Mouse (Mus musculus): ENCODE measurements around the gene Ythdc1.

GRCm38 (mm10) chr5:86776941-86777340, 27.1 kb upstream of the Ythdc1 start:
- no peak for TF ChIP-seq CTCF (IDR thresholded peaks at IDR 0.05; ENCODE audit: low read depth, low read length)
- no peak for TF ChIP-seq POLR2A (IDR thresholded peaks at IDR 0.05; ENCODE audit: insufficient read depth, low read length)
